Mouse (Mus musculus) intestine, embryonic 14.5 days (tissue): ENCODE data around the gene Kmt2e. TPM values are rescaled to one million over a fixed set of nuclear protein-coding genes. Genes with fewer than 3 reads are reported as not detected.

Experiments
- ATAC-seq: fragments of 200-750 bp; cut with Nextera tagmentation; replicated peaks from 2 replicates; pipeline ENCODE4 v1.8.0; 2017; ENCODE audit warnings: low read depth, moderate number of reproducible peaks, moderate TSS enrichment, moderate library complexity; ENCODE audit not compliant: low FRiP score, low TSS enrichment
- DNase-seq: peaks from one replicate; pipeline ENCODE4 v3.0.0-alpha.2; 2018; ENCODE audit warnings: low spot score
- H3K27ac ChIP-seq: fragments of 300-500 bp; sonication (generic); 2 replicates; pipeline ENCODE4 v1.5.1; 2014; ENCODE audit warnings: low read depth, mild to moderate bottlenecking, control low read depth
- H3K27me3 ChIP-seq: fragments of 300-500 bp; sonication (generic); replicated peaks from 2 replicates; pipeline ENCODE4 v1.6.1; 2014; ENCODE audit warnings: low read length, control low read depth; ENCODE audit not compliant: control insufficient read depth, insufficient read depth
- H3K36me3 ChIP-seq: fragments of 300-500 bp; sonication (generic); 2 replicates; pipeline ENCODE4 v1.6.1; 2014; ENCODE audit warnings: low read length, control low read depth; ENCODE audit not compliant: control insufficient read depth, insufficient read depth
- H3K4me1 ChIP-seq: fragments of 300-500 bp; sonication (generic); replicated peaks from 2 replicates; pipeline ENCODE4 v1.6.1; 2014; ENCODE audit warnings: low read length, control low read depth, mixed read lengths; ENCODE audit not compliant: control insufficient read depth, insufficient read depth
- H3K4me2 ChIP-seq: fragments of 300-500 bp; sonication (generic); 2 replicates; pipeline ENCODE4 v1.6.1; 2014; ENCODE audit warnings: low read length
- H3K4me3 ChIP-seq: fragments of 300-500 bp; sonication (generic); 2 replicates; pipeline ENCODE4 v1.5.1; 2014; ENCODE audit warnings: low read depth, low read length, control low read depth, mixed read lengths
- H3K9ac ChIP-seq: fragments of 300-500 bp; sonication (generic); 2 replicates; pipeline ENCODE4 v1.6.1; 2014; ENCODE audit warnings: mild to moderate bottlenecking, low read length
- H3K9me3 ChIP-seq: fragments of 300-500 bp; sonication (generic); 2 replicates; pipeline ENCODE4 v1.6.1; 2016; ENCODE audit warnings: low read length, control low read depth; ENCODE audit not compliant: control insufficient read depth
- WGBS: fragments of 180-500 bp; shearing (Covaris S2); extraction: QIAGEN DNeasy Blood & Tissue Kit; methylation state at CpG from one replicate; pipeline ENCODE4 v1.1.7; 2014; 5-methylcytosine and 5-hydroxymethylcytosine counted together
- polyA plus RNA-seq: library from polyadenylated mRNA; unstranded; fragments of >200 nt; fragmentation: Nextera tagmentation; extraction: Ambion mirVana; gene quantifications from 2 replicates; pipeline ENCODE4 v1.2.1, GENCODE M21; 2014

Gene Kmt2e
- polyA plus RNA-seq, 1 experiment from 2014 or later: 80.7 TPM

- H3K27ac ChIP-seq: no peak overlapping the region
- H3K36me3 ChIP-seq: no peaks in the 10 kb centered on the region
- H3K27me3 ChIP-seq: no peaks in the 10 kb centered on the region
- H3K9me3 ChIP-seq: no peaks in the 10 kb centered on the region
- H3K4me1 ChIP-seq: no peaks in the 10 kb centered on the region
- DNase-seq (peak; percentile 31), ATAC-seq (no peak)
- no peak overlapping the region for H3K9ac ChIP-seq
- H3K4me2 ChIP-seq: no peak overlapping the region
- H3K4me3 ChIP-seq: no peak overlapping the region
- 90% methylated on average over 5 of the region's 5 CpGs for WGBS
These were observed 40.4 kb upstream of the Kmt2e start for GRCm38 (mm10) chr5:23393870-23394269.

DNA sequence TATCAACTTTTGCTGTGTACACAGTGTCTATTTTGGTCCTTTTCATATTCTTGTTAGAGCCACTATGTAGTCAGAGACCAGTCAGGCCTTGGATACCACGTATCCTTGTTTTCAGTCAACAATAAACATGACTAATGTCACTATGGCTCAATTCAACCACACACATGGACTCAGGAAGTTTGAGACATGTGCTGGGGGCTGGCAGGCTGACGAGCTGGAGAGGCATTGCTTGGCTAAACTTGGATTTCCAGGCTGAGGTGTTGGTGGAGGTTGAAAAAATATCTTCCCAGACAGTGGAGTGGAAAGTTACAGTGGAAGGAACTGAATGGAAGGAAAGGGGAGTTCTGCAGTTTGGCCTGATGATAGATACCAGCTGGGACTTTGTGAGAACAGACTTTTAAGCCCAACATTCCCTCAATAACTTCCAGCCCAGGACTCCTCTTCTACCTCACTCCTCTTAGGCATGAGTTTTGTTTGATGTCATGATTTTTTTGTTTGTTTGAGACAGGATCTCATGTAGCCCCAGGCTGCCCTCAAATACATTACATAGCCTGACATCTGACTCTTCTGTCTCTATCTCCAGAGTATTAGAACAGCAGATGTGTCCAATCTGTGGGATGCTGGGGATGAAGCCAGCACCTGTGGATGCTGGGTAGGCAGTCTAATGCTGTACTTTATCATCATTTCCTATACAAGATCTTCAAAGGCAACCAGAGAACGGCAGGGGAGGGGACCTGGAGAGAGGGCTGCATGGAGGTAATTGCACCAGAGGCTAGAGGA, 39.7 kb upstream of the Kmt2e start:
- H3K9ac ChIP-seq: no peak overlapping the region
- ATAC-seq (no peak), DNase-seq (peak; percentile 43)
- no peak overlapping the region for H3K4me3 ChIP-seq
- H3K27ac ChIP-seq: no peak overlapping the region
- no peaks in the 10 kb centered on the region for H3K4me1 ChIP-seq
- H3K36me3 ChIP-seq: peaks cover 4% of the 10 kb centered on the region; the same call in 1 of the 2 replicates
- no peaks in the 10 kb centered on the region for H3K9me3 ChIP-seq
- no peak overlapping the region for H3K4me2 ChIP-seq
- 62% methylated on average over 3 of the region's 3 CpGs for WGBS
- no peaks in the 10 kb centered on the region for H3K27me3 ChIP-seq

GRCm38 (mm10) chr5:23395721-23396120, 38.5 kb upstream of the Kmt2e start:
- no peaks in the 10 kb centered on the region for H3K9me3 ChIP-seq
- H3K36me3 ChIP-seq: peaks cover 9% of the 10 kb centered on the region
- no peak overlapping the region for H3K27ac ChIP-seq
- H3K4me2 ChIP-seq: no peak overlapping the region
- H3K9ac ChIP-seq: no peak overlapping the region
- H3K4me1 ChIP-seq: no peaks in the 10 kb centered on the region
- H3K4me3 ChIP-seq: no peak overlapping the region
- DNase-seq: peak; percentile 42
- 73% methylated on average over 3 of the region's 3 CpGs for WGBS
- no peaks in the 10 kb centered on the region for H3K27me3 ChIP-seq
- ATAC-seq: no peak

DNA sequence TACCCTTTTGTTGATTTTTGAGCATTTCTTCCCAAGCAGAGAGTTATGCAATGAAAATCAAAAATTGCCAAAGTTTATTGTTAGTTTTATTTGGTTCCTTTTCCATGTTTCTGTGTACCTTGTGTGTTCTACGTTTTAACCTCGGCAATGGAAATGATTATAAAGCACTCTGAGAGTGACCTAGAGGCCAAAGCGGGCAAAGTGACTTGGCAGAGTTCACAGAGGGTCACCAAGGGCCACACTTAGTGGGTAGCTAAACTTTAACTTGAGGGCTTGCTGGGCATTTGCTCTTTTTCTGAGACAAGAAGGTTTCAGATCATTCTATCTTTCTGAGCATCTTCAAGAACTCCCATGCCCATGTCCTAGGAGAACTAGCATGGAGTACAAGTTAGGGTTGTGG, 37.5 kb upstream of the Kmt2e start:
- WGBS: 90% methylated on average over 3 of the region's 3 CpGs
- Histone ChIP-seq H3K9me3 (no peaks in the 10 kb centered on the region), H3K4me1 (no peaks in the 10 kb centered on the region; the same call in 1 of the 2 replicates), H3K36me3 (peaks cover 19% of the 10 kb centered on the region), H3K9ac (no peak overlapping the region), H3K4me3 (no peak overlapping the region), H3K4me2 (no peak overlapping the region), H3K27me3 (no peaks in the 10 kb centered on the region), H3K27ac (no peak overlapping the region)
- ATAC-seq (no peak), DNase-seq (no peak)

- Histone ChIP-seq H3K9ac (no peak overlapping the region), H3K4me1 (no peaks in the 10 kb centered on the region; the same call in 1 of the 2 replicates), H3K4me2 (no peak overlapping the region), H3K36me3 (peaks cover 24% of the 10 kb centered on the region), H3K27ac (no peak overlapping the region), H3K4me3 (no peak overlapping the region), H3K9me3 (no peaks in the 10 kb centered on the region), H3K27me3 (no peaks in the 10 kb centered on the region)
- DNase-seq (no peak), ATAC-seq (no peak; the same call in 1 of the 2 replicates)
- WGBS: 94% methylated on average over 3 of the region's 3 CpGs
These were observed 34.1 kb upstream of the Kmt2e start for GRCm38 (mm10) chr5:23400156-23400555.

DNA sequence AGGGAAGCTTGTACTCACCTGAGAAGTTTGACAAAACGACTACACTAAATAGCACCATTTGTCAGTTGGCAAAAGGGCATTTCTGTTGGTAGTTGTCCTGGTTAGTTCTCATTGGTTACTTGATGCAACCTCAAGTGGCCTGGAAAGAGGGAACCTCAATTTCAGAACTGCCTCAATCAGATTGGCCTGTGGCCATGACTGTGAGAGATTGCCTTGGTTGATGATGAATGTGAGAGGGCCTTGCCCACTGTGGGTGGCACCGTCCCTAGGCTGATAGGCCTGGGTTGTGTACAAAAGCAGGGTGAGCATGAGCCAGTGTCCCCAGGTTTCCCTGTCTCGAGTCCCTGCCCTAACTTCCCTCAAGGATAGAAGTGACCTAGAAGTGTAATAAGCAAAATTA, 33.4 kb upstream of the Kmt2e start:
- 86% methylated on average over 3 of the region's 3 CpGs for WGBS
- Histone ChIP-seq H3K4me3 (no peak overlapping the region), H3K36me3 (peaks cover 25% of the 10 kb centered on the region), H3K4me1 (no peaks in the 10 kb centered on the region; the same call in 1 of the 2 replicates), H3K9me3 (no peaks in the 10 kb centered on the region), H3K9ac (no peak overlapping the region), H3K4me2 (no peak overlapping the region), H3K27me3 (no peaks in the 10 kb centered on the region), H3K27ac (no peak overlapping the region)
- DNase-seq (no peak), ATAC-seq (no peak)

- 85% methylated on average over 9 of the region's 9 CpGs for WGBS
- no peak overlapping the region for H3K4me2 ChIP-seq
- peaks cover 25% of the 10 kb centered on the region for H3K36me3 ChIP-seq
- H3K4me1 ChIP-seq: no peaks in the 10 kb centered on the region; the same call in 1 of the 2 replicates
- DNase-seq (no peak), ATAC-seq (no peak)
- 0 out of 2 replicates have a peak overlapping the region, but pooled peaks have one; percentile 51 for H3K27ac ChIP-seq
- no peaks in the 10 kb centered on the region for H3K27me3 ChIP-seq
- no peak overlapping the region for H3K9ac ChIP-seq
- H3K9me3 ChIP-seq: no peaks in the 10 kb centered on the region
- H3K4me3 ChIP-seq: no peak overlapping the region
These were observed 32.9 kb upstream of the Kmt2e start for GRCm38 (mm10) chr5:23401368-23401767.

GRCm38 (mm10) chr5:23401999-23402398, 32.2 kb upstream of the Kmt2e start:
- 40% methylated on average over 1 of the region's 2 CpGs for WGBS
- no peaks in the 10 kb centered on the region for H3K27me3 ChIP-seq
- no peak overlapping the region for H3K4me2 ChIP-seq
- 0 out of 2 replicates have a peak overlapping the region, but pooled peaks have one; percentile 51 for H3K27ac ChIP-seq
- no peaks in the 10 kb centered on the region; the same call in 1 of the 2 replicates for H3K4me1 ChIP-seq
- H3K9ac ChIP-seq: no peak overlapping the region
- H3K4me3 ChIP-seq: no peak overlapping the region
- H3K36me3 ChIP-seq: peaks cover 25% of the 10 kb centered on the region
- DNase-seq (no peak), ATAC-seq (0 out of 2 replicates have a peak, but pooled peaks have one; percentile 41)
- H3K9me3 ChIP-seq: no peaks in the 10 kb centered on the region
